Mouse (Mus musculus) liver, adult 2 months (tissue): ENCODE measurements around the gene B3gnt2.

Source experiments
- CTCF ChIP-seq: fragments of 200-500 bp; IDR thresholded peaks from 2 replicates; pipeline ENCODE4 v1.5.1; 2011; ENCODE audit warnings: low read depth, low read length, control low read depth
- POLR2A ChIP-seq: fragments of 200-500 bp; IDR thresholded peaks from 2 replicates; pipeline ENCODE4 v1.6.1; 2011; ENCODE audit warnings: low read length, control low read depth; ENCODE audit not compliant: insufficient read depth; ENCODE audit errors: extremely low read depth

GRCm38 (mm10) chr11:22906453-22906865 lies 45.7 kb upstream of the B3gnt2 start:
- TF ChIP-seq CTCF, result no peak
- TF ChIP-seq POLR2A, result no peak
